Mouse (Mus musculus): Measurements from ENCODE around the gene Lgals4. TPM values are rescaled to one million over a fixed set of nuclear protein-coding genes. Genes with fewer than 3 reads are reported as not detected.
"Not testable (repeated sequence)": the region's sequence is repeated elsewhere in the genome, so short reads cannot be mapped to it uniquely, and the experiment has no call there.

Gene Lgals4
- polyA plus RNA-seq, 2 experiments, result 0.98 to 2.3 TPM

DNA sequence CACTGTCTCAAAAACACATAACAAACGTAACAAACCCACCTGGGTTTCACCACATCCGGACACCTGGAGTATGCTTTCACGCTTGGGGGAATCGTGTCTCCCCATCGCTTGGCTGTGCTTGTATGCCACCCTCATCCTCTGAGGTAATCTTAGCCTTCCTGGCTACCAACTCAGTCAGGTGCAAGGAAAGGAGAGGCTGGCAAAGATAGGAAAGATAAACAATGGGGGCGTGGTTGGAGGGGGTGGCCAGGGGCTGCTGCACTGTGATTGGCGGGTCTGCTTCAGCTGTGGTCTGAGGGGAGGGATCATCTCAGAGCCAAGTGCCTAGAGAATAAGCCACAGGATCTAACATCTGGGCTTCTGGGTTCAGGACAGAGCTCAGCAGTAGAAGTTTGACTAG is 46.0 kb downstream of the Lgals4 start:
- no peaks in the 10 kb centered on the region; the same call in 1 of the 2 replicates for H3K27me3 ChIP-seq (ENCODE audit: control insufficient read depth, insufficient read depth, low read length)
- ATAC-seq (ENCODE audit: insufficient read depth) (no peak), DNase-seq (ENCODE audit: low read depth in 3 of 3, low spot score in 3 of 3) (no peak)
- H3K9me3 ChIP-seq (ENCODE audit: control insufficient read depth, low read length), result no peaks in the 10 kb centered on the region
- no peak overlapping the region for H3K9ac ChIP-seq (replicated peaks)
- no peak overlapping the region for H3K4me3 ChIP-seq (ENCODE audit: insufficient read depth in 1 of 2, low read depth in 2 of 2, low read length in 2 of 2)
- no peak for TF ChIP-seq EP300 (IDR thresholded peaks at IDR 0.05; ENCODE audit: low read depth)
- TF ChIP-seq CTCF (IDR thresholded peaks at IDR 0.05; ENCODE audit: low read depth), result no peak
- H3K4me1 ChIP-seq (replicated peaks; ENCODE audit: control insufficient read depth in 2 of 2, insufficient read depth in 2 of 2, low read length in 1 of 2), result peaks cover 9 to 27% of the 10 kb centered on the region in 2 experiments
- H3K4me2 ChIP-seq (ENCODE audit: low read depth), result no peak overlapping the region
- 63% methylated on average over 7 of the region's 7 CpGs for WGBS (ENCODE audit: insufficient replicate concordance)
- no peak overlapping the region for H3K27ac ChIP-seq
- no peaks in the 10 kb centered on the region for H3K36me3 ChIP-seq (replicated peaks; ENCODE audit: control insufficient read depth, insufficient read depth, low read depth)

DNA sequence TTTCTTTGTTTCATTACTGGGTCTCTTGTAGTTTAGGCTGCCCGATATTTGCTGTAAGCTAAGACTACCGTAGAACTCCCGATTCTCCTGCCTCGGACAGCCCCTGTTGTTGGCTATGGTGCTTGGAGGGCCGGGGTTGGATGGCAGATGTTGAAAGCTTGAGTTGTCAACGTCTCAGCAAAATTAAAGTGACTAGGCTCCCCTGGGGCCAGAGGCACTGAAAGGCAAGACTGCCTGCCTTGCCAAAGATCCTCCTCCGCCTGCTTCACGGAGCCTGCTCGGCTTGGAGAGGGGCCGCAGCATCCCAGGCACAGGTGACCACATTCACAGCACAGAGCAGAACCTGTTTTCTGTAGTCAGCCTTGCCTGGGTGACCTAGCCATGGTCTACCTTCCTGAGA is 46.9 kb downstream of the Lgals4 start:
- no peaks in the 10 kb centered on the region for H3K9me3 ChIP-seq (ENCODE audit: control insufficient read depth, low read length)
- H3K36me3 ChIP-seq (replicated peaks; ENCODE audit: control insufficient read depth, insufficient read depth, low read depth), result no peaks in the 10 kb centered on the region
- no peak overlapping the region for H3K27ac ChIP-seq
- WGBS (ENCODE audit: insufficient replicate concordance), result 80% methylated on average over 10 of the region's 10 CpGs
- peaks cover 9 to 27% of the 10 kb centered on the region in 2 experiments for H3K4me1 ChIP-seq (replicated peaks; ENCODE audit: control insufficient read depth in 2 of 2, insufficient read depth in 2 of 2, low read length in 1 of 2)
- no peak for DNase-seq (ENCODE audit: low read depth in 3 of 3, low spot score in 3 of 3)
- TF ChIP-seq EP300 (IDR thresholded peaks at IDR 0.05; ENCODE audit: low read depth) (no peak), CTCF (IDR thresholded peaks at IDR 0.05; ENCODE audit: low read depth) (no peak)
- H3K27me3 ChIP-seq (ENCODE audit: control insufficient read depth, insufficient read depth, low read length), result no peaks in the 10 kb centered on the region; the same call in 1 of the 2 replicates
- no peak for ATAC-seq (ENCODE audit: insufficient read depth)
- H3K4me3 ChIP-seq (ENCODE audit: insufficient read depth in 1 of 2, low read depth in 2 of 2, low read length in 2 of 2), result no peak overlapping the region
- H3K9ac ChIP-seq (replicated peaks), result no peak overlapping the region
- no peak overlapping the region for H3K4me2 ChIP-seq (ENCODE audit: low read depth)

DNA sequence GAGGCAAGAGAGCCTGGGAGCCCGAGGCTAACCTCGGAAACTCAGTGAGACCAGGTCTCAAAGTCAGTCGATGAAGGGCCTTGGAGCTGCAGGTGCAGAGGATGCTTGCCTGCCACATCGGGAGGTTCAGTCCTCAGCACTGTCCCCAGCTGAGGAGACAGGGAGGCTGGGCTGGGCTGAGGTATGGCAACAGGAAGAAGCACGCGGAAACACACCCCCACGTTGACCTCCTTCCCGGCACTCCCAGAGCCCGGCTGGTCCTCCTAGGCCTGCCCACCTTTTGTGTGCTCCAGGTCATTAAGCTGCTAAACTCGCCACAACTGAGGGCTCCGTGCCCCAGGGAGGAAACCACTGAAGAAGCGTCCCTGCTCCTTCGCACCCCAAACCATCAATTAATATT is 47.5 kb downstream of the Lgals4 start, which contains the start of gene Capn12:
Gene Capn12 (plus strand): TSS at position 224 of the 400 bp plus-strand sequence.
- Histone ChIP-seq H3K36me3 (replicated peaks; ENCODE audit: control insufficient read depth, insufficient read depth, low read depth) (no peaks in the 10 kb centered on the region), H3K27ac (no peak within 1 kb of the TSS)

DNA sequence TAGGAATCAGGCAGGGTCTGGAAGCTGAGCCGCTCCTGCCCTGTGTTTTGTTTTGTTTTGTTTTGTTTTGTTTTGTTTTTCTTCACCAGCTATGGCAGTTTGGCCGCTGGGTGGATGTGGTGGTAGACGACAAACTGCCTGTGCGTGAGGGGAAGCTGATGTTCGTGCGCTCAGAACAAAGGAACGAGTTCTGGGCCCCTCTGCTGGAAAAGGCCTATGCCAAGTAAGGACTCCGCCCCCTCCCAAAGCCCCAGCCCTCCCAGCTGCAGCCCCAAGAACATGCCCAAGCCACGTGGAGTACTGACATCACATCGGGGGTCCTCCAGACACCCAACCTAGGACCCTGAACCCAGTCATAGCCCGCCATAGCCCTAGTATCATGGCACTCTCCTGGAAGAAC is 49.4 kb downstream of the Lgals4 start:
- Histone ChIP-seq H3K4me1 (replicated peaks; ENCODE audit: control insufficient read depth in 2 of 2, insufficient read depth in 2 of 2, low read length in 1 of 2) (peaks cover 0 to 8% of the 10 kb centered on the region in 2 experiments; a peak in 2 of 4 replicates), H3K36me3 (replicated peaks; ENCODE audit: control insufficient read depth, insufficient read depth, low read depth) (no peaks in the 10 kb centered on the region), H3K9me3 (ENCODE audit: control insufficient read depth, low read length) (no peaks in the 10 kb centered on the region), H3K27ac (no peak overlapping the region), H3K4me3 (ENCODE audit: insufficient read depth in 1 of 2, low read depth in 2 of 2, low read length in 2 of 2) (no peak overlapping the region), H3K9ac (replicated peaks) (no peak overlapping the region), H3K27me3 (ENCODE audit: control insufficient read depth, insufficient read depth, low read length) (peaks cover 8% of the 10 kb centered on the region), H3K4me2 (ENCODE audit: low read depth) (no peak overlapping the region)
- no peak for DNase-seq (ENCODE audit: low read depth in 3 of 3, low spot score in 3 of 3)
- 62% methylated on average over 11 of the region's 11 CpGs for WGBS (ENCODE audit: insufficient replicate concordance)
- TF ChIP-seq CTCF (IDR thresholded peaks at IDR 0.05; ENCODE audit: low read depth) (no peak), EP300 (IDR thresholded peaks at IDR 0.05; ENCODE audit: low read depth) (no peak)
- ATAC-seq (ENCODE audit: insufficient read depth), result no peak

More for the DNA sequence above, 47.5 kb downstream of the Lgals4 start, which contains the start of gene Capn12:
- H3K27me3 ChIP-seq (ENCODE audit: control insufficient read depth, insufficient read depth, low read length), result no peaks in the 10 kb centered on the region; the same call in 1 of the 2 replicates
- DNase-seq (ENCODE audit: low read depth in 3 of 3, low spot score in 3 of 3), result no peak
- no peak for TF ChIP-seq CTCF (IDR thresholded peaks at IDR 0.05; ENCODE audit: low read depth)
- TF ChIP-seq EP300 (IDR thresholded peaks at IDR 0.05; ENCODE audit: low read depth), result no peak
- no peak within 1 kb of the TSS for H3K4me3 ChIP-seq (ENCODE audit: insufficient read depth in 1 of 2, low read depth in 2 of 2, low read length in 2 of 2)
- no peak within 1 kb of the TSS for H3K9ac ChIP-seq (replicated peaks)
- 38% methylated on average over 13 of the region's 13 CpGs for WGBS (ENCODE audit: insufficient replicate concordance)
- H3K4me1 ChIP-seq (replicated peaks; ENCODE audit: control insufficient read depth in 2 of 2, insufficient read depth in 2 of 2, low read length in 1 of 2), result peaks cover 9 to 23% of the 10 kb centered on the region in 2 experiments
- no peaks in the 10 kb centered on the region for H3K9me3 ChIP-seq (ENCODE audit: control insufficient read depth, low read length)
- H3K4me2 ChIP-seq (ENCODE audit: low read depth), result no peak within 1 kb of the TSS
- ATAC-seq (ENCODE audit: insufficient read depth), result no peak

DNA sequence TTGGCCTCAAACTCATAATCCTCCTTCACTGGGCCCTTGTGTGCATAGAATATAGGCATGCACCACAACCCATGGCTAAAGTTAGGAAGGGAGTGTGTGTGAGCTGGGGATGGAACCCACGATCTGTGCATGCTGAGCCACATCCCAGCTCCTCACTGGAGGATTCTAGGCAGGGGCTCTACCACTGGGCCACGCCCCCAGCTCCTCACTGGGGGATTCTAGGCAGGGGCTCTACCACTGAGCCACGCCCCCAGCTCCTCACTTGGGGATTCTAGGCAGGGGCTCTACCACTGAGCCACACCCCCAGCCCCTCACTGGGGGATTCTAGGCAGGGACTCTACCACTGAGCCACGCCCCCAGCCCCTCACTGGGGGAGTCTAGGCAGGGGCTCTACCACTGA is 50.0 kb downstream of the Lgals4 start:
- not testable (repeated sequence) for DNase-seq (ENCODE audit: low read depth in 3 of 3, low spot score in 3 of 3)

More for the DNA sequence above, 50.0 kb downstream of the Lgals4 start:
- not testable (repeated sequence) for H3K4me1 ChIP-seq (replicated peaks; ENCODE audit: control insufficient read depth in 2 of 2, insufficient read depth in 2 of 2, low read length in 1 of 2); H3K4me2 ChIP-seq (ENCODE audit: low read depth); ATAC-seq (ENCODE audit: insufficient read depth); H3K36me3 ChIP-seq (replicated peaks; ENCODE audit: control insufficient read depth, insufficient read depth, low read depth); H3K9ac ChIP-seq (replicated peaks); H3K27ac ChIP-seq; H3K9me3 ChIP-seq (ENCODE audit: control insufficient read depth, low read length); H3K4me3 ChIP-seq (ENCODE audit: insufficient read depth in 1 of 2, low read depth in 2 of 2, low read length in 2 of 2)
- peaks cover 15% of the 10 kb centered on the region for H3K27me3 ChIP-seq (ENCODE audit: control insufficient read depth, insufficient read depth, low read length)
- 64% methylated on average over 4 of the region's 4 CpGs for WGBS (ENCODE audit: insufficient replicate concordance)

All from liver, embryonic 14.5 days (tissue).